Mouse (Mus musculus) layer of hippocampus, adult 9-10 months (tissue): ENCODE data around the gene Fam205c.
"Not testable (repeated sequence)": the region's sequence is repeated elsewhere in the genome, so short reads cannot be mapped to it uniquely, and the experiment has no call there.

ENCODE experiments used
- DNase-seq: peaks from one replicate; pipeline ENCODE4 v3.0.0; 2022; ENCODE audit warnings: low spot score

Fam205c gene

GRCm38 (mm10) chr4:42876586-42877291 is 2.7 kb upstream of the Fam205c start:
- DNase-seq = peak; percentile 37

- no peak for DNase-seq
These were observed 1.1 kb downstream of the Fam205c start for GRCm38 (mm10) chr4:42872746-42873435.

DNA sequence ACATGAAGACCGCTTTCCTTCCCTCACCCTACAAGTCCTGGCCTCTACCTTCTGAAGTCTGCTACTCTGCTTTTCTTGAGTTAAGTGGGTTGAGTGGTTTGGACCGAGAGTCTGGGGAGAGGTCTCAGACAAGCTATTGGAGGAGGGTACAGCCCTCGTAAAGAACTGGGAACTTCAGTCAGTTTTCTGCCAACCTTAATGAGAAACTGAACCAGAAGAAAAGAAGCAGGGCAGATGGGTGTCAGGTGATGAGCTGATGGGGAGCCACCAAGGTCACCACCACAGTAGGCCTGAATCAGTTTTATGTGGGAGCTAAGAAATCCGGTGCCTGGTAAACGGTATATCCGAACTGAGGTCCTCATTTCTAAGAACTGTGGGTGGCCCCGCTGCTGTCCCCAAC is 1.9 kb downstream of the Fam205c start:
- DNase-seq = no peak

- DNase-seq = no peak
These were observed 3.3 kb downstream of the Fam205c start for GRCm38 (mm10) chr4:42870748-42871147.

DNA sequence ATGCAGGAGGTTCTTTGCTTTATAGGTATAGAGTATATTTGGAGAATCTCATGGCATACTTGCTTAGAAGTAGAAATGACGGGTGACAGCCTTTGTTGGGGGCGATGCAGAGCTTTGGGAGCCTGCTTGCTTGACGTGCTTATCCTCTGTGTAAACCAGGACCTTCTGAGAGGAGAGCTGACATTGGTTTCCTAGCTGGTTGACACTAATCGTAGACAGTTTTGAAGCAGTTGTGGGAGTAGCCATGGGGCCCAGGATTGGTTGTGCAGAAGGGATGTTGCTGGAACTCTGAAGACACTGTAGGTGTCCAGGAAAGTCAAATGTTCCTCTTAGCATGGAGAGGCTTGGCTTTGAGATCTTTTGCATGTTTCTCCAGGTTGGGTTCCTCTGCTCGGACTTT is 5.8 kb downstream of the Fam205c start:
- DNase-seq = no peak

DNA sequence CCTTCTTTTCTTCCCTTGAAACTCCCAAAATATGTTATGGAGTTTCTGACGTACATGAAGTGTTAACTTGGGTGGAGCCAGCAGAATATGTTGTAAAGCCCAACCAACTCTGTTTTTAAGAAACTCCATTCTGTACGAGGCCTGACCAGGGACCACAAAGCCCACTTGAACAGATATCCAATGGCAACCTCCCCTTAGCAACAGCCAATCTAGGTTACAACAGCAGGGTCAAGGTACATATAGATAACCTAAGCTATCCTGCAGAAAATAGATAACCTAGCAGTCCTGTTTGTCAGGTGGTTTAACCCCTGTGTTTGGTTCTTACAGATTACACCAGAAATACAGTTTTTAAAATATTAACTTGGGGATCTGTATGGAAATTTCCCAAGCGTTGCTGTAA is 6.6 kb downstream of the Fam205c start:
- no peak for DNase-seq

- DNase-seq = not testable (repeated sequence)
These were observed 10.5 kb downstream of the Fam205c start for GRCm38 (mm10) chr4:42863487-42863886.

GRCm38 (mm10) chr4:42860483-42860882 is 13.6 kb downstream of the Fam205c start:
- DNase-seq = not testable (repeated sequence)

- DNase-seq = not testable (repeated sequence)
These were observed 17.4 kb downstream of the Fam205c start, which contains the start of gene Gm12394 for GRCm38 (mm10) chr4:42856671-42857070. Gene Gm12394 (minus strand): TSS chr4:42856771.

- not testable (repeated sequence) for DNase-seq
These were observed 20.2 kb downstream of the Fam205c start, which contains the start of gene Fam205a1 for GRCm38 (mm10) chr4:42853788-42854187. Gene Fam205a1 (minus strand): TSS chr4:42853888.
